Mouse (Mus musculus) NIH3T3 (cell line): ENCODE data around the gene Ankrd39.
A peak's percentile ranks its signal among the peaks of the same experiment; 100 is the strongest.

ENCODE experiments used
- DNase-seq: peaks from one replicate; pipeline ENCODE4 v3.0.0-alpha.2; 2012; ENCODE audit warnings: low read depth

Gene Ankrd39

DNA sequence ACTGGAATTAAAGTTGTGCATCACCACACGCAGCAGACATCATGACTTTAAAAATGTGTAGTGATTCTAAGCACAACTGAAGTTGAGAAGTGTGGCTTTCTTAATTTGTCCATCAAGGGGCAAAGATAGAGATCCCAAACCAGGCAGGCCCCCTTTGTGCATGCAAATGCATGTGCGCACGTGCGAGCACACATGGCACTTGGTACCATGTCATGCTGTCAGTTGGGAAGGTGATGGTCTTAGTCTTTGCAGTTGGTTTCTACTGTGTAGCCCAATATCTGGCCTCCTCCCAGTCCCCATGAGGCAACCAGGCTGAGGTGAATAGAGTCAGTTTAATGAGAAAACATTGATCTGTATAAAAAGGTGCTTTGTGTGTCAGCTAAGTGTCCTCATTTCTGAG, 17.4 kb downstream of the Ankrd39 start:
- DNase-seq: no peak

- no peak for DNase-seq
These were observed 18.0 kb downstream of the Ankrd39 start for GRCm38 (mm10) chr1:36529274-36529673.

DNA sequence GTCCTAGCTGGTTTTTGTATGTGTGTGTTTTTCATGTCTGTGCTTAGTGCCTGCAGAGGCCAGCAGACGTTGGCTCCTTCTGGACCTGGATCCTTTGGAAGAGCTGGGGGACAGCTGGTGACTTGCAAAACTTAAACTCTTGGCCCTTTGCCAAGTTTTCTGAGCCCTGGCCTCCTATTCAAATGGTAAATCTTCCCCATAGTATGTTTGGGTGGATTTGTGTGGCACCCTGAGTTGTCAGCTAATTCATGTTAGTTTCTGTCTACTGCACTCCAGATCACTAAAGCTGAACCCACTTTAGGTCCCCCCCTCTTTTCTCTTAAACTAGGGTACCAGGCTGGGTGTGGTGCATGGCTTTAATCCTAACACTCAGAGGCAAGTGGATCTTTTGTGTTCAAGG, 18.9 kb downstream of the Ankrd39 start:
- DNase-seq: no peak

GRCm38 (mm10) chr1:36526903-36527302, 20.3 kb downstream of the Ankrd39 start:
- DNase-seq: no peak

GRCm38 (mm10) chr1:36525774-36526173, 21.5 kb downstream of the Ankrd39 start:
- DNase-seq: no peak

DNA sequence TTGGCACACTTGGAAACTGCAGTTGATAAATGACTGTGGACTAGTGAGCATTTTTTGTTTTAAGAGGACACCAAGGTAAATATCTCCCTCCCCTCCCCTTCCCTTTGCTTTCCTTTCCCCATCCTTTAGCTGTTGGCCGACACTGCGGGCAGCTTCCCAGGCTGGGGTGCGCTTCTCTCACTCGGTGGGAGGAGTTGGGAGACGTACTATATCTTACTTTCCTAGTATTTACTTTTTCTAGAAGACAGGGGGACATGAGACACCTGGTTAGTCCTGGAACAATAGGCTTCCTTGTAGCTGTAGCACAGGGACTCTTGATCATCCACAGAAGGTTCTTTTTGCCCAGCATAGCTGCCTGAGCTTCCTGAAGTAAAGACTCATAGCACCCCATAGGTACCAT, 23.2 kb downstream of the Ankrd39 start:
- DNase-seq: no peak

GRCm38 (mm10) chr1:36523332-36524013, 23.8 kb downstream of the Ankrd39 start:
- DNase-seq: no peak

GRCm38 (mm10) chr1:36522210-36522609, 25.0 kb downstream of the Ankrd39 start:
- DNase-seq: no peak

DNA sequence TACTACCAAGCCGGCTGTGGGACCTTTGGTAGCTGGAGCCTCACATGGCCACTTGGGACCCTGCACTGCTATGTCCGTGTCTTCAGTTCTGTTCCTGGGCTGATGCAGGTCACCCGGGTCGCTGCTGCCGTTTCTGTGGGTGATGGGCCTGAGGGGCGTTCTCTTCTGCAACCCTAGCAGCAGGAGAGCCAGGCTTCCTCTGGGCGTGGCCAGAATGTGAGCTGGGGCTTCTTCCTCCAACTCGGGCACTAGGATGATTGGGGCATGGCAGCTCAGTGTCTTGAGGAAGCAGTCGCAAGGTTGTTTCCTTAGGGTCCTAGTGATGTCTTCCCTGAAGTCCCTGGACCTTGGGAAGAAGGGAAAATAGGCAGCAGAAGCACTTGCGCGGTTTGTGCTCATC, 27.6 kb downstream of the Ankrd39 start:
- no peak for DNase-seq

DNA sequence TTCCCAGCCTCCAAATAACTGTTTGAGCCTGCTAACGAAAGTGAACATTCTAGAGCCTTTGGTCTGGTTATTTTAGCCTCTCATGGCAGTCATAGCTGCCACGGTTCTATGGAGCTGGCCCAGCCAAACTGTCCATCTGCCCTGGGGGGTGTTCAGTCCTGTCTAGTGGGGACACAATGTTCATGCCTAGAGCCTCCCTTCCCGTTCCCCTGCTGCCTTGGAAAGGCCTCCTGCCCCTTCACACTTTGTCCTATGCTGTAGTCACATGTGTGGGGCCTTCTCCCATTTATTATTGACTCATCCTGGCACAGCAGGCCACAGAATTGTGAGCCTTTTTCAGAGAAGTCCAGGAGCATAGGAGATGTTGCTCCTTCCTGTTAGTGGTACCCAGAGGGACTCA, 29.0 kb downstream of the Ankrd39 start:
- no peak for DNase-seq

DNA sequence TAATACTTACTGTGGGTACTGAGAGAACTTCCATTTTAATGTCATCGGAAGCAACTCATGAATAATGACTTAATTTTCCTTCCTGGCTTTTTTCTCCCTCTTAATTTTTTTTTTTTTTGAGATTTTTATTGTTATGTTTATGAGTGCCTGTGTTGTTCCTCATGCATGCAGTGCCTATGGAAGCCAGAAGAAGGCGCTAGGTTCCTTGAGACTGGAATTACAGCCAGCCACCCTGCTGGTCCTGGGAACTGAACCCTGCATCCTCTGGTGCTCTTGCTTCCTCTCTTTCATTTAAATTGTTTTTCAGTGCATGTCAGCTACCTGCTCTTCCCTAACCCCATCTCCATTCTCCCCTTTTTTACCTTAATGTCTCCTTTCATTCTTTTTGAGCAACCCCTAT, 33.5 kb downstream of the Ankrd39 start:
- DNase-seq: peak; percentile 58

- peak; percentile 57 for DNase-seq
These were observed 33.9 kb downstream of the Ankrd39 start for GRCm38 (mm10) chr1:36513310-36513709.

- DNase-seq: no peak
These were observed 34.3 kb downstream of the Ankrd39 start for GRCm38 (mm10) chr1:36512966-36513280.

DNA sequence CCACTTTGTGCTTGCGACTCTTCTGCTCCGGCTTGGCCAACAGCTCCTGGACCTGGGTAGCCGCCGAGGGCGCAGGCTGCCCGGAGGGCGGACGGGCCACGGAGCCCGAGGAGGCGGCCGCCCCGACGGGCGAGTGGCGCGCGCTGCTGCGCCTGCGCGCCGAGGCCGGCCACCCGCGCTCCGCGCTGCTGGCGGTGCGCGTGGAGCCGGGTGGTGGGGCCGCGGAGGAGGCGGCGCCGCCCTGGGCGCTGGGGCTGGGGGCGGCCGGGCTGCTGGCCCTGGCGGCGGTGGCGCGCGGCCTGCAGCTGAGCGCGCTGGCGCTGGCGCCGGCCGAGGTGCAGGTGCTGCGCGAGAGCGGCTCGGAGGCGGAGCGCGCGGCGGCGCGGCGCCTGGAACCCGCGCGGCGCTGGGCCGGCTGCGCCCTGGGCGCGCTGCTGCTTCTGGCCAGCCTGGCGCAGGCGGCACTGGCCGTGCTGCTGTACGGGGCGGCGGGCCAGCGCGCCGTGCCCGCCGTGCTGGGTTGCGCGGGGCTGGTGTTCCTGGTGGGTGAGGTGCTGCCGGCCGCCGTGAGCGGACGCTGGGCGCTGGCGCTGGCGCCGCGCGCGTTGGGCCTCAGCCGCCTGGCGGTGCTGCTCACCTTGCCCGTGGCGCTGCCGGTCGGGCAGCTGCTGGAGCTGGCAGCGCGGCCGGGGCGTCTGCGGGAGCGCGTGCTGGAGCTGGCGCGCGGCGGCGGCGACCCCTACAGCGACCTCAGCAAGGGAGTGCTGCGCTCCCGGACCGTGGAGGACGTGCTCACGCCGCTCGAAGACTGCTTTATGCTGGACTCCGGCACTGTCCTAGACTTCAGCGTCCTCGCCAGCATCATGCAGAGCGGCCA, 34.9 kb downstream of the Ankrd39 start:
- peak; percentile 67 for DNase-seq

GRCm38 (mm10) chr1:36511289-36512021, 35.8 kb downstream of the Ankrd39 start, which contains the start of gene Cnnm3:
Gene Cnnm3, plus strand, starts transcription at chr1:36511867.
- peak; percentile 100 for DNase-seq

DNA sequence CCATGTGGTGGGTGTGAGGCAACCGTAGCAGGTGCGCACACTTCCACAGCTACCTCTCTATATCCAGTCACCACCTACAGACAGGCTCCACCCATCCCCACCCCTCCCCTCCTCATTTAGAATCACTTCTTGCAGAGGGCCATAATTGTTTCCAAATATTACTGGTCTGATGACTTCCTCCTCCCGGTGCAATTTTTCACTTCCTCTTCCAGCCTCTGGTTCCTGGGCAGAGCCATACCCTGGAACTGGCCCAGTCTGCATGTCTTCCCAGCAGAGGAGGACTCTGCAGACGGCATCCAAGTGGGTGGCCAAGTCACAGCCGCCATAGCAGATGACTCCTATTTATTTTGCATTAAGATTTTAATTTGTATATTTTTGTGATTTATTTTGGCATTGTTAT, 39.0 kb downstream of the Ankrd39 start:
- no peak for DNase-seq

- peak; percentile 84 for DNase-seq
These were observed 46.0 kb downstream of the Ankrd39 start for GRCm38 (mm10) chr1:36501261-36501660.

GRCm38 (mm10) chr1:36497312-36497711, 49.9 kb downstream of the Ankrd39 start:
- DNase-seq: no peak

GRCm38 (mm10) chr1:36496719-36497118, 50.5 kb downstream of the Ankrd39 start:
- peak; percentile 58 for DNase-seq

GRCm38 (mm10) chr1:36493299-36493698, 53.9 kb downstream of the Ankrd39 start:
- no peak for DNase-seq

- DNase-seq: peak; percentile 85
These were observed 54.7 kb downstream of the Ankrd39 start for GRCm38 (mm10) chr1:36492416-36493139.

- no peak for DNase-seq
These were observed 57.6 kb downstream of the Ankrd39 start for GRCm38 (mm10) chr1:36489661-36490060.
